Mouse (Mus musculus): ENCODE measurements at regions not wholly inside any gene's neighbourhood (a gene's known extent, or its start where the extent isn't known, plus 50 kb on each side); places are given as distances from the start of the nearest gene placed in this dataset.

DNA sequence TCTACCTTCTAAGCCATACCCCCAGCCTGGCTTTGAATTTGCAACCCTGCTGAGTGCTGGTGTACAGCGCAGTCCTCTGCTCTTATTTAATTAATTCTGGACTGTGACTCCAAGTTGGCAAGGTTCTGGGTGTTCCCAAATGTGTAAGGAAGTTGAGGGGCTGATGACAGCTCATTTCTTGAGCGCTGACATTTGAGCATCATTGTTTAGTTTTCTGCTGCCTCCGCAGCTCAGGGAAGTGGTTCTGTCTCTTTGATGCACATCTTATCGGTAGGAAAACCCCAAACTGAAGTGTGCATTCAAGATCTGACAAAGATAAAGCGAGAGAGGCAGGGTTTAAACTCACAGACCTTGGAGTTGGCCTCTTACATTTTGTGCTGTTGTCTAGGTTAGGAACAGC is 137.6 kb upstream of the Eef2kmt start:
- in situ Hi-C loops (cut with MboI; ENCODE audit: unreplicated experiment in 2 of 2): no loop called here

DNA sequence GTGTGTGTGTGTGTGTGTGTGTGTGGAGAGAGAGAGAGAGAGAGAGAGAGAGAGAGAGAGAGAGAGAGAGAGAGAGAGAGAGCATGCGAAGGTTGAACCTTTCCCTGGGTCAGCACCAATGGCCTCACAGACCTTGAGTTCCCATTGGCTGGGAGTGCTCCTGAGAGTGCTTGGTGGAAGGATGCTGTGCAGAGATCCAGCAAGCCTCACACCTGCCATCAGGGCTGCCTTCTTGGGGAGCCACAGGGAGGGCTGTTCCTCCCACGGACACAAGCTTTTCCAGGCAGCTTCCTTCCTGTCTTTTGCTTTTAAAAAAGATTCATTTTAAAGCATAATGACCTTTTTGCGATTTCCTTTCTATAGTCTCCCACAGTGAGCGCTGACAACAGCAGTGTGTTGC is 127.1 kb upstream of the Eef2kmt start:
- in situ Hi-C loops (cut with MboI; ENCODE audit: unreplicated experiment in 2 of 2): no loop called here

DNA sequence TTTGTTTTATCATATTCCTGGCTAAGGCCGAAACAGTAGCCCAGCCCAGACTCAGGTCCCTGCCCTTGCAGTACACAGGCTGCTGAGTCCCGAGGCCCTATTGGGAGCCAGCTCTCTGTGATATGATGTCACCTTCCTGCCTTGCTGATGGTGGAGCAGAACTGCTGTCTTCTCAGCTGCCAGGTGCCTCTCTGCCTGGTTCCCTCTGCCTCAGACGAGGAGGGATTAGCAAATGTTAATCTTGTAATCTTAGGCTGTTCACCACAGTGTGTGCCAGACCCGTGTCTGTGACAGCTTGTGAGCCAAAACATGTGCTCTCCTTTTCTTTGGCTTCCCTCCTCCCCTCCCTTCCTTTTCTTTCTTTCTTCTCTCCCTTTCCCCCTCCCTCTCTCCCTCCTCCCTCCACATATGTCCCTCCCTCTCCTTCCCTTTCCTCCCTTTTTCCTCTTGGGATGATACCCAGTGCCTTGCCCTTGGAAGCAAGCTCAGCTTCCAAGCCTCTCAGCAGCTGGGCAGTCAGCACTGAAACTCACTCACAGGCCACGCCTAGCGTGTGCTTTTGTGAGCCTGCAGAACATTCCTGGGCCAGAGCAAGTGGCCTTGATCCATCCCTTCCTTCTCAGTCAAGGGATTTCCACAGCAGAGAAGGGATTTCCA is 126.6 kb upstream of the Eef2kmt start:
- in situ Hi-C loops (cut with MboI; ENCODE audit: unreplicated experiment in 2 of 2): no loop called here

GRCm38 (mm10) chr16:5380626-5381025 is 124.8 kb upstream of the Eef2kmt start:
- in situ Hi-C loops (cut with MboI; ENCODE audit: unreplicated experiment in 2 of 2): no loop called here

- in situ Hi-C loops (cut with MboI; ENCODE audit: unreplicated experiment in 2 of 2): no loop called here
Observed at GRCm38 (mm10) chr16:5377001-5377400, 121.2 kb upstream of the Eef2kmt start.

GRCm38 (mm10) chr16:5374818-5375605 is 119.2 kb upstream of the Eef2kmt start:
- in situ Hi-C loops (cut with MboI; ENCODE audit: unreplicated experiment in 2 of 2): no loop called here

DNA sequence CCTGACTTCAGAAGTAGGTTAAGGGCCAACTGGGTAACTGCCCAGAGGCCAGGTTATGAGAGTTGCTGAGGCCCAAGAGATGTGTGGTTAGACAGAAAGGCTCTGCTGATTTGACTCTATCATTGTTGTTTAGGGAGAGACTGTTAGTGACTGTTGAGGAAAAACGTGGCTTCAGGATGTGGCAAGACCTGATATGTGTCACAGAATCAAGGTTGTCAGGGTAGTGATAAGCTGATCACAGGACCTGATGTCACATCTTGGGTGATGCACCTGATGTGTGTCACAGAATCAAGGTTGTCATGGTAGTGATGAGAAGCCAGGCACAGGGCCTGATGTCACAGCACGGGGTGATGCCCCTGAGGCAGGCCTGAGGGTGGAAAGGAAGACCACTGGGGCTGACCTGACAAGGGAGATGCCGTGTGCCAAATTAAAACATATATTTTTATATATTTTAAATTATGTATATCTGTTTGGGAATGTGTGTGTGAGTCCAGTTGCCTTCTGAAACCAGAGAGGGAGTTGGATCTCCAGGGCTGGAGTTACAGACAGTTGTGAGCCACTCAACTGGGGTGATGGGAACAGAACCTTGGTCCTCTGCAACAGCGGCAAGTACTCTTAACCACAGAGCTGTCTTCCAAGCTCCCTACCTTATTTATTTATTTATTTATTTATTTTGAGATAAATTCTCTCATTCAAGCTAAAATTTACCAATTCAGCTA is 115.6 kb upstream of the Eef2kmt start:
- in situ Hi-C loops (cut with MboI; ENCODE audit: unreplicated experiment in 2 of 2): no loop called here

- in situ Hi-C loops (cut with MboI; ENCODE audit: unreplicated experiment in 2 of 2): no loop called here
Observed at GRCm38 (mm10) chr16:5370496-5370895, 114.7 kb upstream of the Eef2kmt start.

DNA sequence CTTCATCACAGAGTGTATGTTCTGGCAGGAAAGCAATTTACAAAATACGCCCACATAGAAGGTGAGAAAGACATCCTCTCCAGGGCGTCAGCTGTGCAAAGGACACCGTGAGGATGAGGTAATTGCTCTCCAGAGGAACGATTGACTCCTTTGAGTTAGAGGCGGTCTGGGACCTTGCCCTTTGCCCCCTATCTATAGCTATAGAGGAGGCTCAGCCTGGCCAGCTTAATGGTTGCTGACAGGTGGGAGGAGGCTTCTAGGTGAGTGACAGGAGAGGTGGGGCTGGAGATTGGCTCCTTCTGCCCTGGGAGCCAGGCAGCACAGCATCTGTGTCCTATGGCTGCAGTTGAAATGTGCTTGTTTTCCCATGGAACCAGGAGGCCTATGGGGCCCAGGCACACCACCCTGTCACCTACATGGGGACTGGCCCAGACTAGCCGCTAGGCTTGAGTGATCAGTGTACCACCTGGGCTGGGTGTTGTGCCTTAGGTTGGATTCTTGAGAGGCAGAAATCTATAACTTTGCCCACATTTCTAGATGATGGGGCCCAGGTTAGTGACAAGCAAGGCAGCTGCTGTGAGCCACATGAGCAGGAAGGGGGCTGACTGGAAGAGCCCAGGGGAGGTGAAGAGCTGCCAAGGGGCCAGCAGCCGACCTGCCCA is 113.2 kb upstream of the Eef2kmt start:
- in situ Hi-C loops (cut with MboI; ENCODE audit: unreplicated experiment in 2 of 2): no loop called here

GRCm38 (mm10) chr16:5368357-5368756 is 112.6 kb upstream of the Eef2kmt start:
- in situ Hi-C loops (cut with MboI; ENCODE audit: unreplicated experiment in 2 of 2): no loop called here

DNA sequence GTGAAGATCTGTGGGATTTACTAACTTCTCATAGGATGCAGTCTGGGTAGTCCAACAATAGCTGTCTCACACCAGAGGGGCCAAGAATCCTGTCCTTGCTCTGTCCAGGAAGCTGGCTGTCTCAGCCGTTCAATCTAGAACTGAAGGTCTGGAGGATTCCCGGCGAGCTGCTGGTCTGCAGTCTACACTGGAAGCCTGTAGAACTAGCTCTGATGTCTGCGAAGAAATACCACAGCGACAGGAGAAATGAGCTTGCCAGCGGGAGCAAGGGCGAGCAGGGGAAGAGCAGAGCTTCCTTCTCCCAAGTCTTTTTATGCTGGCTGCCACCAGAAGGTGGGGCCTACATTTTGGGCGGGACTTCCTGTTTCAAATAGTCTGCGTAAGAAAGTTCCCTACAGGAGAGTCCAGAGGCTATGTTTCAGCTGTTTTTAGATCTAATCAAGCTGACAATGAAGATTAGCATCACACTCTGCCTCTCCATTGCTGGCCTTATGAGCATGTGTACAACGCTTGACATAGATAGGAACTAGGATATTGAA is 111.9 kb upstream of the Eef2kmt start:
- in situ Hi-C loops (cut with MboI; ENCODE audit: unreplicated experiment in 2 of 2): no loop called here

DNA sequence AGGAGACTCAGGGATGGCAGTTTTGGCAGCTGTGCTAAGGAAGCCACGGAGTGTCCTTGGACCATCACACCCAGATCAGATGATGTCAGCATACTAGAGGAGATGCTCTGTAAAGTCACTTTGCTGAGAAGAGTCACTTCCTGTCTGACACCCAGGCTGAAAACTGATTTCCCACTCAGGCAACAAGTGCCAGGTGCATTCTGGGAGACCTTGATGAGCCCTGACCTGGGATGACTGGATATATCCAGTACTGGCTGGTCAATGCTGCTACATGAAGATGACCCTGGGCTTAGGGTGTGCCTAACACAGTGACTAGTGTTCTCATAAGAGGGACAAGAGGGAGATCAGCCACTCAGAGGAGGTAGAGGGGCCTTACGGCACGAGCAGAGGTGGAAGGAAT is 110.2 kb upstream of the Eef2kmt start:
- in situ Hi-C loops (cut with MboI; ENCODE audit: unreplicated experiment in 2 of 2): no loop called here

DNA sequence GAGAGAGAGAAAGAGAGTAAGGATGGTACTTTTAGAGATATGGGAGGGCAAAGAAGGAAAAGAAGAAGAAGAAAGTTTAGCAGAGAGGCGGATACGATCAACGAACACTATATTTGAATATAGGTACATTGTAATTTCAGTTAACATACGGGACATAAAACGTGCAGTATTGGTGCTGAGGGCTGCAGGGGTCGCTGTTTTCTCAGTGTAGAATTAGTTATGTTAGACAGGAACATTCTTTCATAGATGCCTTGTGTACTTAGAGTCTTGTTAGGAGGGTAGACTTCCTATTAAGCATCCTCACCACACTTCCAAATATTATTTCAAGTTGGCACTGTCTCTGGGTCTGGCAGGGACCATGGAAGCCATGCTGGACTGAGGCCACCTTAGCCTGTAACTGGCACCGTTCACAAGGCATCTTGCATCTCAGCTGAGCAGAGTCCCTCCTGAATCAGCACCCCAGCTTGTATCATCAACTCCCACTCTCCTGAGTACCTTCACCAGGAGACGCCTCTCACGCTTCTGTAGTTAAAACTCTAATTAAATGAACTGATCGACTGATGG is 107.3 kb upstream of the Eef2kmt start:
- in situ Hi-C loops (cut with MboI; ENCODE audit: unreplicated experiment in 2 of 2): no loop called here

GRCm38 (mm10) chr16:5359193-5359592 is 103.4 kb upstream of the Eef2kmt start:
- in situ Hi-C loops (cut with MboI; ENCODE audit: unreplicated experiment in 2 of 2): no loop called here

GRCm38 (mm10) chr16:5353881-5354280 is 98.1 kb upstream of the Eef2kmt start:
- in situ Hi-C loops (cut with MboI; ENCODE audit: unreplicated experiment in 2 of 2): no loop called here

GRCm38 (mm10) chr16:5351890-5352571 is 96.2 kb upstream of the Eef2kmt start:
- in situ Hi-C loops (cut with MboI; ENCODE audit: unreplicated experiment in 2 of 2): no loop called here

DNA sequence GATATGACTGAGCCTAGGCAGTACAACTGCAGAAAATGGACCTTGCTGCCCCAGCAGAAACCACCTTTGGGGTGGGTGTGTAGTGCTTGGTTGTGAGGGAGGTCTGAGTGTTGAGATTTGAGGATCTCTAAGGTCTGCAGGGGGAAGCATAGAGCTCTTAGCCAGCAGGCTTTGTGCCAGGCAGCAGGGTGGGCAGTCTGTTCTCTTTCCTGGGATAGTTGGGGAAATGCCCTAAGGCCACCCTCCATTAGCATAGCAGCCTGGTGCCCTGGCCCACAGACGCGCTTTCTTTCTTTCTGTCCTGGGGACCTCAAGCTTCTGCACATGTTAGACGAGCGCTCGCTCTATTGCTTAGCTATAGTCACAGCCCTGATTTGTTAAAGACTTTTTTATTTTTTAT is 91.4 kb upstream of the Eef2kmt start:
- in situ Hi-C loops (cut with MboI; ENCODE audit: unreplicated experiment in 2 of 2): no loop called here

- in situ Hi-C loops (cut with MboI; ENCODE audit: unreplicated experiment in 2 of 2): no loop called here
Observed at GRCm38 (mm10) chr16:5342326-5342725, 86.5 kb upstream of the Eef2kmt start.

- in situ Hi-C loops (cut with MboI; ENCODE audit: unreplicated experiment in 2 of 2): loop anchor here (10.0 to 25.0 kb wide), 2 partner anchors 1159 to 1171 kb away; no protein-coding TSS in a partner anchor
Observed at GRCm38 (mm10) chr16:5316271-5316670, 60.5 kb upstream of the Eef2kmt start.

- in situ Hi-C loops (cut with MboI; ENCODE audit: unreplicated experiment in 2 of 2): loop anchor here (10.0 to 25.0 kb wide), 2 partner anchors 1162 to 1174 kb away; no protein-coding TSS in a partner anchor
Observed at GRCm38 (mm10) chr16:5313261-5313660, 57.5 kb upstream of the Eef2kmt start.

Measured in v-Abl transformed pro-B cells (cell line).